Mouse (Mus musculus): ENCODE measurements at regions not wholly inside any gene's neighbourhood (a gene's known extent, or its start where the extent isn't known, plus 50 kb on each side); places are given as distances from the start of the nearest gene placed in this dataset.

DNA sequence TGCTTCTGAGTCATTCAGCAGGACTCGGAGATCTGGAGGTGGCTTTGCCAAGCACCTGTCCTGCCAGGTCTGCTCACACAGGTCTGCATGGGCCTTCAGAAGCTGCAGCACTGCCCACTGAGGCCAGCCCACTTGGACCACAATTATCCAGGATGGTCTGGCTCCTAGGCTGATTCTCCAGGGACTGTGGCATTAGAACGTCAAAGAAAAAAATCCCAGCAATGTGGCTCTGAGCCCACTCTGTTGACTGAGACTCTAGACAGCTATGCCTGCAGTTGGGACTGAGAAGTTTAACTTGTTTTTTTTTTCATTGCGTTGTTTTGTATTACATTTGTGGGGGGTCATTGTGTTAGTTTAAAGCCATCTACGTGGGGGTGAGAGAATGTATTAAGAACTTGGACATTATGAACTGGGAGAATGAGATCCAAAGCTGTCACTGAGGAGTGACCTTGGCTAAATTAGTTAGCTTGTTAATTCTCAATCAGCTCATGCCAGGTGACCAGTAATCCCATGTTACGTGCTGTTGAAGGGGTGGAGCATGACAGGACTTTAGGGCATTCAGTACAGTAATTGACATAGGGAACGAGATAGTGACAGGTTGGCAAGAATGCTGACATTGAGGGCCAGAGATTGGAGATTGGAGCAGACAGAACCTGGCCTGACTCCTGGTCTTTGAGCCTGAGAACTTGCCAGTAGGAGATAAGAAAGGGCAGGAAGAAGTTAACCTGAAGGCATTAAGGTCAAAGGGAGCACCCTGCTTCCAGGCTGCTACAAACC, 232.0 kb upstream of the Il12b start:
- Histone ChIP-seq H3K9me3 (no peaks in the 10 kb centered on the region), H3K27me3 (replicated peaks; ENCODE audit: low read depth, poor library complexity, severe bottlenecking) (no peaks in the 10 kb centered on the region), H3K4me1 (no peaks in the 10 kb centered on the region), H3K27ac (replicated peaks) (no peak overlapping the region), H3K36me3 (replicated peaks) (no peaks in the 10 kb centered on the region), H3K4me3 (no peak overlapping the region)
- WGBS: 78% methylated on average over 6 of the region's 6 CpGs
- DNase-seq (ENCODE audit: low spot score): no peak

DNA sequence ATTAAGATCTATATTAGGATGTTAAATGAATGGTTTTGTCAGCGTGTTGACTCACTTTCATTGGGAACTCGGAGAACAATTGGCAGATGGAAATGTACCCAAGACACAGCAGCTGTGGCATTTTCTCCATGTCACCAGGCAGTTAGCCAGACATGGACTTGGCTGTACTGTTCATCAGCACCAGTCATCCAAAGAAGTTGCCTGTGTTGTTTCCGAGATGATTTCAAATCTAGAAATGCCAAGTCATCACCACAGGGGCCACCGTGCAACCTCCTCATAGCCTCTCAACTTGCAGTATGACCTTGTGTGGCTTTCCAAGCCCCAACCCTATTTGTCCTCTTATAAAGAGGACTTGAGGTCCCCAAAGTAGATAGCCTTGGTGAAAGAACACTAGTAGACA, 227.4 kb upstream of the Il12b start:
- Histone ChIP-seq H3K27ac (replicated peaks) (no peak overlapping the region), H3K36me3 (replicated peaks) (no peaks in the 10 kb centered on the region), H3K9me3 (no peaks in the 10 kb centered on the region), H3K4me3 (no peak overlapping the region), H3K27me3 (replicated peaks; ENCODE audit: low read depth, poor library complexity, severe bottlenecking) (no peaks in the 10 kb centered on the region), H3K4me1 (no peaks in the 10 kb centered on the region)
- DNase-seq (ENCODE audit: low spot score): no peak
- WGBS: 90% methylated on average over 4 of the region's 4 CpGs

DNA sequence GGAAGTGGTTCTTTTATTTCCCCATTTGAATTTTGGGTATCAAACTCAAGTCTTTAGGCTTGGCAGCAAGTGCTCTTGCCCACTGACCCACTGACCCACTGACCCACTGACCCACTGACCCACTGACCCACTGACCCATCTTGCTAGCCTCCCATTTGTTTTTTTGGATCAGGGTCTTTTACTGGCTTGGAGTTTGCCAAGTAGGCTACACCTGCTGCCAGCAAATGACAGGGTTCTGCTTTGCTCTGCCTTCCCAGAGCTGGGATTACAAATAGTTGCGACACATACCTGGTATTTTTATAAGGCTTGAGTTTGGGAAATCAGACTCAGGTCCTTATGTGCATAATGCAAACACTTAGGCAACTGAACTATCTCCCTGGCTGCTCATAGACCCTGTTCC, 226.7 kb upstream of the Il12b start:
- no peak for DNase-seq (ENCODE audit: low spot score)
- H3K36me3 ChIP-seq (replicated peaks): no peaks in the 10 kb centered on the region
- H3K4me3 ChIP-seq: no peak overlapping the region
- H3K27me3 ChIP-seq (replicated peaks; ENCODE audit: low read depth, poor library complexity, severe bottlenecking): no peaks in the 10 kb centered on the region
- H3K27ac ChIP-seq (replicated peaks): no peak overlapping the region
- H3K9me3 ChIP-seq: no peaks in the 10 kb centered on the region
- 90% methylated on average over 1 of the region's 1 CpGs for WGBS
- H3K4me1 ChIP-seq: no peaks in the 10 kb centered on the region

DNA sequence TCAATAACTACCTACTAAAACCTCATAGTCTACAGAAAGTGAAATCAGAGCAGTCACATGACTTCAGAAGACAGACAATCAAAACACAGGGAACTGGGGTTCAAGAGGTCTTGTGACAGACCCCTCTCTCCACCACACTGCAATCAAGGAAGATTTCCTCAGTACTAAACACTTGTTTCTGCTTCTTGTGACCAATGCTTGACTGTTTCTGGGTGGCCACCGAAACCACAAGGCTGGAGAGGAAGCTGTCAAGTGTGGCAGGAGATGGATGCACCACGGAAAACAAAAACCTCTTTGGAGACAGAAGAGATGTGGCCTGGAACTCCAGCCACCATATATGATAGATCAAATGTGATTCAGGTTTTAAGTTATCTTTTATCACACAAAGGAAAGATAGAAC, 225.3 kb upstream of the Il12b start:
- Histone ChIP-seq H3K4me1 (no peaks in the 10 kb centered on the region), H3K27me3 (replicated peaks; ENCODE audit: low read depth, poor library complexity, severe bottlenecking) (no peaks in the 10 kb centered on the region), H3K4me3 (no peak overlapping the region), H3K9me3 (no peaks in the 10 kb centered on the region), H3K36me3 (replicated peaks) (no peaks in the 10 kb centered on the region), H3K27ac (replicated peaks) (no peak overlapping the region)
- DNase-seq (ENCODE audit: low spot score): no peak
- WGBS: 81% methylated on average over 2 of the region's 2 CpGs

DNA sequence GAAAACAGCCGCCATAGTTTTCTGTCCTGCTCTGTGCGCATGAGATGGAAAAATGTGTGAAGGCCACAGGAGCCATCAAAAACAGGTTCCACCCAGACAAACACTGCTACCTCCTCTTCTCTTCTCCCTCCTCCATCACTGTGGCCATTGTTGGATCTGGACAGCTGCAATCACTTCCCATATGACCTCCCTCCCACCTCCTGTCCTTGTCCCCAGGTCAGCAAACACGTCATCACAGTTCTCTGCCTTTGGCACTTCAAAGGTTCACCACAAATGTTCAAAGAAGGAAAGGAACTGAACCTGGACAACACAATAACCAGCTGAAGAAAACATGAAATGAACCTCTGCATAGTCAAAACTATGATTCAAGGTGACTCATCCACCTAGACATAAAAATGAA, 220.2 kb upstream of the Il12b start:
- Histone ChIP-seq H3K4me1 (no peaks in the 10 kb centered on the region), H3K27me3 (replicated peaks; ENCODE audit: low read depth, poor library complexity, severe bottlenecking) (no peaks in the 10 kb centered on the region), H3K36me3 (replicated peaks) (no peaks in the 10 kb centered on the region), H3K4me3 (no peak overlapping the region), H3K9me3 (no peaks in the 10 kb centered on the region), H3K27ac (replicated peaks) (no peak overlapping the region)
- WGBS: 81% methylated on average over 3 of the region's 3 CpGs
- DNase-seq (ENCODE audit: low spot score): no peak

DNA sequence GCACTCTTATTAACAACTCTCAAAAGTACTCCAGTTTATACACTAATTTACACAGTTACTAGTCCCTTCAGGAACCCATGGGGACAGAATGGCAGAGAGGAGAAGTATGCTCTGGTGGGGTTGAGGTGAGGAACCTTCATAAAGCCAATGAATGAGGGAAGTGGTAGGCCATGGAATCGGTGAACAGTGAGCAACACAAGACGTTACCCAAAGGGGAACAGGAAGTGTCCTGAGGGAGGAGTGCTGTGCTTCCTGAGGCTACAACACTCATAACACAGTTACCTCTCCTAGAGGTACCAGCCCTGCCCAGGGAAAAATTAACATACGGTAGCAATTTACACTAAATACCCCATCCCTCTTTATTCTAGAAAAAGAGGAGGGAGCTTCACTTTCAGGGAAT, 216.0 kb upstream of the Il12b start:
- Histone ChIP-seq H3K27me3 (replicated peaks; ENCODE audit: low read depth, poor library complexity, severe bottlenecking) (no peaks in the 10 kb centered on the region), H3K4me1 (no peaks in the 10 kb centered on the region), H3K9me3 (no peaks in the 10 kb centered on the region), H3K36me3 (replicated peaks) (no peaks in the 10 kb centered on the region), H3K27ac (replicated peaks) (no peak overlapping the region), H3K4me3 (no peak overlapping the region)
- 79% methylated on average over 3 of the region's 3 CpGs for WGBS
- no peak for DNase-seq (ENCODE audit: low spot score)

DNA sequence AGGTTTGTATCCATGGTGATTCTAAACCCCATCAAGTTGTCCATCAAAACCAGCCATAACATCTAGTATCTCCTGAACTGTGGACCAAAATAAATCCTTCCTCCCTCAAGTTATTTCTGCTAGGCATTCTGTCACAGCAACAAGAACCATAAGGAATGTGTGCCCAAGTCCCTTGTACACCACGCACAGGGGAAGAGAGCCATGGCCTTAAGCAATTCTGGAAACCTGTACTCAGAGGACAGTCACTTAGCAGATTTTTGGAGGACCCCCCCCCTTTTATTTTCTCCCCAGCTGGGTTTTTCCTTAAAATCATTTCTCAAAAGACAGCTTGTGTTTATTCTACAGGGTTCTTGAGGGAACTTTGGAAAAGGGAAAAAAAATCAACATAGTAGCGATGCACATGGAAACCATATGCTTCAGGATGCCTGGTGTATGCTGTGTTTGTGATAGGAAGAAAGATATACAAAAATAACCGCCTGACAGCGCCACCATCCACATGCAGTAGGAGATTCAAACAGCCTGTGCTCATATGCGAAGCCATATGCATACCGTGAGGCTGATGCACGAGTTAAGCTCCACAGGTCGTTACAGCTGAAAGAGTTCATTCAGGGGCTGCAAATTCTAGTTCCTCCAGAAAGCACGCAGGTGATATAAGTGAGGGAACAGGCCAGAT, 214.5 kb upstream of the Il12b start:
- Histone ChIP-seq H3K36me3 (replicated peaks) (no peaks in the 10 kb centered on the region), H3K27me3 (replicated peaks; ENCODE audit: low read depth, poor library complexity, severe bottlenecking) (no peaks in the 10 kb centered on the region), H3K4me3 (no peak overlapping the region), H3K4me1 (no peaks in the 10 kb centered on the region), H3K27ac (replicated peaks) (no peak overlapping the region), H3K9me3 (no peaks in the 10 kb centered on the region)
- 84% methylated on average over 9 of the region's 9 CpGs for WGBS
- no peak for DNase-seq (ENCODE audit: low spot score)

DNA sequence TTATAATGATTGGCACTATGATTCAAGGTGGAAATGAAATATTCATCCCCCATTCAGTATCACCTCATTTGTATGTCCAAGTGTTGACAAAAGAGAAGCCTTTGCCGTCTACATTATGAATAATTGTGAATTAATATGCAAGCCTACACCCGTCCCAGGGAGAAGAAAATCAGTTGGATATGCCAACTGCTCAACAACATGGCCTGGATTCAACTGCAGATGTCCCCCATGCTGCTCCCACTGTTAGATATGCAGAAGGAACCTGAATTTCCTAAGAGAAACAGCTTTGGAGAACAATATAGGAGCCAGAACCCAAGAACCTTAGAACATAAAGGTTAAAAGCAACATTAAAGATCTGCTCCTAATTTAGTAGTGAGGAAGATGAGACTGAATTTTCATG, 211.7 kb upstream of the Il12b start:
- Histone ChIP-seq H3K9me3 (no peaks in the 10 kb centered on the region), H3K27me3 (replicated peaks; ENCODE audit: low read depth, poor library complexity, severe bottlenecking) (no peaks in the 10 kb centered on the region), H3K36me3 (replicated peaks) (no peaks in the 10 kb centered on the region), H3K4me3 (no peak overlapping the region), H3K27ac (replicated peaks) (no peak overlapping the region), H3K4me1 (no peaks in the 10 kb centered on the region)
- DNase-seq (ENCODE audit: low spot score): no peak
- WGBS: 82% methylated on average over 2 of the region's 2 CpGs

DNA sequence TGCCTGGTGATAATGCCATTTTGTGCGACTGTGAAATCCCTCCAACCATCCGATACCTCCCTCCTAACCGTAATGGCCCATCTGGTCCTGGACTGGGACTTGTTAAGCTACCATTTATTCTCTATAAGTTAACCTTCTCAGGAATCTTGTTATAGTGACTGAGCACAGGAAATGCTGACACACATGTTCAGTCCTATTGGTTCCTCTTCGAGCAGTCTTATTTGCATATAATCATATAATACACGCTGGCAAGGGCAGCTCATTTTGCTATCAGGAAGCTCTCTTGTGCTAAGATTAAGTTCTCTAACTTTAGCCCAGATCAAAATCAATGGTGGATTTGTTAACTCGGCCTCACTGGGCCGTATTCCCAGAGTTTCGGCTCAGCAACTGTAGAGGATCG, 206.1 kb upstream of the Il12b start:
- no peaks in the 10 kb centered on the region for H3K36me3 ChIP-seq (replicated peaks)
- H3K9me3 ChIP-seq: no peaks in the 10 kb centered on the region
- no peak overlapping the region for H3K27ac ChIP-seq (replicated peaks)
- DNase-seq (ENCODE audit: low spot score): no peak
- H3K4me1 ChIP-seq: peaks cover 7% of the 10 kb centered on the region
- H3K4me3 ChIP-seq: no peak overlapping the region
- H3K27me3 ChIP-seq (replicated peaks; ENCODE audit: low read depth, poor library complexity, severe bottlenecking): no peaks in the 10 kb centered on the region
- 89% methylated on average over 9 of the region's 9 CpGs for WGBS

DNA sequence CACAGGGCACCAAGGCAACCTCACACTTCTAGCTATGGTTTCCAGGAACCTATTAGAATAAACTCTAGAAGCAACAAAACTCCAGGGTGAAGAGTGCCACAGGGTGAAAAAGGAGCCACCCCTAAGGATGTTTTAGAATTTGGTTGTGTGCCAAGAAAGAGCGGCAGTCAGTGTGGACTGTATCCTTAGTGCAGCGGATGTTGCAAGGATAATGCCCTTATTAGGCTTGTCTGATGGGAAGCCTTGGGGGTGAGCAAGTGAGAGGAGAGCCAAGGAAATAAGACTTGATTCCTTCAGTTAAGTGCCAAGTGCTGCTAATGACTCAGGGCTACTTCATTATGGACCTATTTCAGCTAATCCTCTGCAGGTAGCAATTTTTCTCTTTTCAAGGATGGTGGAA, 197.1 kb upstream of the Il12b start:
- Histone ChIP-seq H3K27me3 (replicated peaks; ENCODE audit: low read depth, poor library complexity, severe bottlenecking) (no peaks in the 10 kb centered on the region), H3K36me3 (replicated peaks) (no peaks in the 10 kb centered on the region), H3K4me3 (no peak overlapping the region), H3K27ac (replicated peaks) (no peak overlapping the region), H3K9me3 (no peaks in the 10 kb centered on the region), H3K4me1 (no peaks in the 10 kb centered on the region)
- no peak for DNase-seq (ENCODE audit: low spot score)
- 82% methylated on average over 2 of the region's 2 CpGs for WGBS

DNA sequence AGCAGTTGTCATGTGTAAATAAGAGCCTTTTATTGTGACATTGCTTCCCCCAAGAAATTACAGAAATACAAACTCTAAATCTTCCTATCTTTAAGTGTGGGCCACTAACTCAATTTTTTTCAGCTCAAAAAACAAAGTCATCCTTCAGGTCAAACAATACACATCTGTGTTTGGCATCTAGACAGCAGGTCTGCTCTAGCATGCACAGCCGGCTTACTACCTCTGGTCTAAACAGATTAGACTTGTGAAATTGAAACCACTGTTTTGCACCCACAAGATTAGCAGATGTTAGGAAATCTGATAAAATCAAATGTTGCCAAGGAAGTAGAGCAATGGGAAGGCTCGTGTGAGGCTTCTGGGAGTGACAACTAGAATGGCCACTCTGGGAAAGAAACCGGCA, 195.5 kb upstream of the Il12b start:
- H3K4me3 ChIP-seq: no peak overlapping the region
- WGBS: 69% methylated on average over 3 of the region's 3 CpGs
- H3K4me1 ChIP-seq: no peaks in the 10 kb centered on the region
- H3K36me3 ChIP-seq (replicated peaks): no peaks in the 10 kb centered on the region
- no peaks in the 10 kb centered on the region for H3K27me3 ChIP-seq (replicated peaks; ENCODE audit: low read depth, poor library complexity, severe bottlenecking)
- H3K9me3 ChIP-seq: no peaks in the 10 kb centered on the region
- no peak for DNase-seq (ENCODE audit: low spot score)
- no peak overlapping the region for H3K27ac ChIP-seq (replicated peaks)

DNA sequence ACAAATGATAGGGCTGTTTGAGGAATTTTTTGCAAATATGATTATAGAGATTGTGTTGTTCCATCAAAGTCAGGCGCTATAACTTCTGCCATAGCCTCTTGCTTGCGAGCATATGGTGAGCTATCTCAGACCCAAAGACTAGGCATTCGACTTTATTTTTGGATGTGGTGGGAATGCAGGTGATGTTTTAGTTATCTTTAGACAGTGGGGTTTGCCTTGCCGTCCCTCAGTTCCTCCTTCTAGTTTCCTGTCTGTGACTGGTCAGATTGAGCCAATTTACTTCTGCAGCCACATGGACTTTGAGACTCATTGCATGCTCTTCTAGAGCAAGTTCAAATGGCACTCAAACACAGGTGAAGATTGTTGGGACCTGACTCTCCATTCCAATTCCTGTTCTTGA, 193.0 kb upstream of the Il12b start:
- no peak for DNase-seq (ENCODE audit: low spot score)
- H3K27me3 ChIP-seq (replicated peaks; ENCODE audit: low read depth, poor library complexity, severe bottlenecking): no peaks in the 10 kb centered on the region
- no peak overlapping the region for H3K4me3 ChIP-seq
- no peak overlapping the region for H3K27ac ChIP-seq (replicated peaks)
- H3K36me3 ChIP-seq (replicated peaks): no peaks in the 10 kb centered on the region
- WGBS: 84% methylated on average over 4 of the region's 4 CpGs
- H3K4me1 ChIP-seq: no peaks in the 10 kb centered on the region
- H3K9me3 ChIP-seq: no peaks in the 10 kb centered on the region

DNA sequence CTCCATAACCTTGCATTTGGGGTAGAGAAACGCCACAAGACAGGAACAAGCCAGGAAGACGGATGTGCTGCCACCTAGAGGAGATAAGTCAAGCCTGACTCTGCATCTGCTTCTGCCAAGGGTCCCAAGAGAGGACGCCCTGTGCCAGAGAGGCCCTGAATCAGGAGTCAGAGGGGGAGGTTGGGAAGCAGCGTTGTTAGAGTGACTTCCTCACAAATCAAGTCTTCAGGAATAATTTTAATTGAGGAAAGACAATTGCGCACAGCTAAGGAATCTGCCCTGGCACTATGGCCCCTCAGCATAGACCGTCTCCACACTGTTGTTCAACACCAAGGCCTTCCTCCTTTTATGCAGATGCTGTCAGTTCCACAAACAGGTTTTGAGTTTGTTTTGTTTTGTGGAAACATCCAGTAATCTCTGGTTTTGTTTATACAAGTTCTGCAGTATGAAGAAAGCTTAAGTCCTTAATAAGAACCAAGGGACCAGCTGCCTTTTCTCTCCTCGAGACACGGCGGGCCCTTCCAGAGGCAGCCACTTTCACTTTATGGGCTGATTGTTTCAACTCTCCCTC, 187.9 kb upstream of the Il12b start:
- no peaks in the 10 kb centered on the region for H3K36me3 ChIP-seq (replicated peaks)
- 58% methylated on average over 9 of the region's 9 CpGs for WGBS
- DNase-seq (ENCODE audit: low spot score): peak; percentile 46
- H3K27me3 ChIP-seq (replicated peaks; ENCODE audit: low read depth, poor library complexity, severe bottlenecking): no peaks in the 10 kb centered on the region
- no peak overlapping the region for H3K4me3 ChIP-seq
- H3K27ac ChIP-seq (replicated peaks): no peak overlapping the region
- no peaks in the 10 kb centered on the region for H3K4me1 ChIP-seq
- no peaks in the 10 kb centered on the region for H3K9me3 ChIP-seq

Measured in embryonic facial prominence, embryonic 10.5 days (tissue).